Mouse (Mus musculus) thymus, postnatal 36 days (tissue): ENCODE data around the gene Mfsd7a.
"Not testable (repeated sequence)": the region's sequence is repeated elsewhere in the genome, so short reads cannot be mapped to it uniquely, and the experiment has no call there.

Source experiments
- DNase-seq, 2 experiments: peaks; one replicate each; pipeline ENCODE4 v3.0.0; 2022; ENCODE audit warnings: mixed read lengths in 2 of 2

The Mfsd7a gene

DNA sequence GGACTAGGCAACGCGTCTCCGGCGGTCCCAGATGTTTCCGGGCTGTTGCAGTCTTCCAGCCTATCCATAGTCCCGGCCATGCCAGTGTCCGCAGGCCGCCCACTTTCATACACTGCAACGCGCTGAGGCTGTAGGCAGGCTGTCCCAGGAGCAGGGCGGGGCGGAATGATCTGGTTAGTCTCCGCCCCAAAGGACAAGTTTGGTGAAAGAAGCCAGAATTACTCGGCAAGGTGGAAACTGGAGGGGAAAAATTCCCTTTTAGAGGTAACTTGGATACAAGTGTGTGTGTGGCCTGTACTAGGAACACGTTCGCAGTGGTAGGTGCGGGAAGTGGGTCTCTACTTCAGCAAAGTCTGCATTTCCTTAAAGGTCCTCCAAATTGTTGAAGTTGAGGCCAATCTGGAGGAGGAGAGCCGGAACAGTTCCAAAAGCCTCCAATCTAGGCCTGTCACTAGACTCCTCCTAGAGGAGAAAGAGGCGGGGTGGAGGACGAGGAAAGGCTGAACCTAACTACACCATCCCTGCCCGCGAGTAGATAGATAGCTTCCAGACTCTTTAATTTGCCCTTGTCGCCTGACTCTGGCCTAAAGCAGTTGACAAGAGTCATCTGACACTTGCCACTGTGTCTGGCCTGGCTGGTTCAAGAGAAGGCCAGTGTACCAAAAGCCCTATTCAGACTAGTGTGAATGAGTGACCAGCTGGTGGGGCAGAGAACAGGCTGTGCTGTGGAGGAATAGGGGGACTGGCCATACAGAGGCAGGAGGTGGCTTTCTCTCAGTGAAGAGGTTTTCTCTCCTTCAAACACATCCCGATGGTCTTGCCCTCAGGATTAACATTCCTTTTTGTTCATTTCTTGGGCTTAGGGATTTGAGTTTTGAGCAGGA, at the start of gene Mfsd7a:
Gene Mfsd7a, minus strand, starts transcription at position 107 of the 884 bp plus-strand sequence.
- no peak for DNase-seq

GRCm38 (mm10) chr5:108486148-108486547, 37.5 kb upstream of the Mfsd7a start:
- DNase-seq: not testable (repeated sequence)

GRCm38 (mm10) chr5:108485239-108485638, 36.5 kb upstream of the Mfsd7a start:
- DNase-seq: peak; percentile 22 to 28

- no peak for DNase-seq
Observed at GRCm38 (mm10) chr5:108483006-108483405, 34.3 kb upstream of the Mfsd7a start.

- DNase-seq: no peak
Observed at GRCm38 (mm10) chr5:108475977-108476376, 27.3 kb upstream of the Mfsd7a start.

GRCm38 (mm10) chr5:108473737-108474136, 25.0 kb upstream of the Mfsd7a start:
- DNase-seq: no peak

DNA sequence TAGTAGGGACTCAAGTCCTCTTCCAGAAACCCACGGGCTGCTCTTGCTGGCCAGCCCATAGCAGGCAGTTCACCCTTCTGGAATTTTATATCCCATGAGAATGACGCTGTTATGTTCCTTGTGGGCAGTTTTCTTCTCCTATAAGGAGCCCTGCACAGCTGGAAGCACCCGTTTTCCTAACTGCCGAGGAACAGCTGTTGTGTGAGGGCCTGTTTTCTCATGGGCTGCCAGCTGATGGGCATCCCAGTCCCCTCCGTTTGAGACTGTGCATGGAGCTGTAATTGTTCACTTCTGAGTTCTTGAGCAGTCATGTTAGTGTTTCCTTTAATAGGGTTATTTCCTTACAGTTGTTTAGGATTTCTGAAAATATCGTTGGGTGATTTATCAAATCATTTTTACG, 20.9 kb upstream of the Mfsd7a start:
- DNase-seq: no peak

DNA sequence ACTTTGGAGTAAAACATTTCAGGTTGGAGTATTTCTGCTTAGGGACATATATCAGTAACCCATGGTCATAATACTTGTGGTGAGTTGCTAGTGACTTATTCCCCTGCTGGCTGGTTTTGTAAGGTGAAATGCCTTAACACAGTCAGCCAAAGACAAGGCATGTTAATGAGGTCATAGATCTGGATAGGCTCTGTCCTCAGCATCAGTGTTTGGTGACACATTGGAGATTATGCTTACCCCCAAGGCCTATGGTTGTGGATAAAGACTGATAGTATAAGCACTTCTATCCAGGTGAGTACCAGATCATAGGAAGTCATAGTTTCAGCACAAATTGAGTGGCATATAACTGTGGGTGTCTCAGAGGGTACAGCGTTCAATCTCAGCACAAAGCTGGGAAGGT, 18.0 kb upstream of the Mfsd7a start:
- DNase-seq: no peak

- DNase-seq: no peak
Observed at GRCm38 (mm10) chr5:108465131-108465891, 16.6 kb upstream of the Mfsd7a start.

DNA sequence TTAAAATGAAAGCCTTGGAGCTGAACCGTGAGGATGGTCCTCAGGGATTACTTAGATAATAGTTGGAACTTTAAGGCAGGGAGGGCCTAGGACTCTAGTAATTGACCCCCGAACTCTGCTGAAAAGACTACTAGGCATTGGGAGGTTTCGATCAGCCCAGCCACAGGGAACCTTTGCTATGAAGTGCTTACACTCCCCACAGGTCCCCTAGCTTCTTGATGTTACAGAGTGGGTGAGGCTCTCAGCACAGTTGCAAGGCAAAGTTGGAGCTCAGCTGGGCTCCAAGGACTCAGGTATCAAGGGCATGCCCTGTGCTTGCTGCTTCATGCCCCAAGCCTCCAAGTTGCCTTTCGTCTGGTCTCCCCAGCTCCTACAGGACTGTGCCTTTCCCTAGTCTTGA, 13.8 kb upstream of the Mfsd7a start:
- peak in 1 of 2 experiments; percentile 15 for DNase-seq

GRCm38 (mm10) chr5:108461082-108462065, 12.7 kb upstream of the Mfsd7a start, which contains the start of gene Pcgf3:
Gene Pcgf3, plus strand, starts transcription at chr5:108461232.
- peak; percentile 100 for DNase-seq

GRCm38 (mm10) chr5:108460461-108460860, 11.8 kb upstream of the Mfsd7a start:
- peak in 1 of 2 experiments; percentile 15 for DNase-seq

DNA sequence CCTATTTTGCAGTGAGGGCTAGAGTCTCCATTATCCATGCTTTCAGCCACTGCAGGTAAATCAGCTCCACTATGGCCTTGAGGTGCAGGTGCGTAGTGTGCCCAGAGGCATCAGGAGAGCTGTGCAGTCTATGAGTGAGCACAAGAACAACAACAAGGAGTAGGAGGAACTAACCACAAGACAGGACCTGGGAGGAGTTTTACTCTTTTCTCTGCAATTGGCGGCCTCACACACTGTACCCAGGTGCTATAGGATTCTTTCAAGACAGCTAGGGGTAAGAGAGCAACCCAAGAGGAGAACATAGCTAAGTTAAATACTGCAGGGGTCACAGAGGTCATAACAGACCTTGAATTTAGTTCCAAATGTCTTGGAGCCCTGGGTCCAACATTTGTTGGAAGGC, 10.0 kb upstream of the Mfsd7a start:
- peak; percentile 34 to 54 for DNase-seq

DNA sequence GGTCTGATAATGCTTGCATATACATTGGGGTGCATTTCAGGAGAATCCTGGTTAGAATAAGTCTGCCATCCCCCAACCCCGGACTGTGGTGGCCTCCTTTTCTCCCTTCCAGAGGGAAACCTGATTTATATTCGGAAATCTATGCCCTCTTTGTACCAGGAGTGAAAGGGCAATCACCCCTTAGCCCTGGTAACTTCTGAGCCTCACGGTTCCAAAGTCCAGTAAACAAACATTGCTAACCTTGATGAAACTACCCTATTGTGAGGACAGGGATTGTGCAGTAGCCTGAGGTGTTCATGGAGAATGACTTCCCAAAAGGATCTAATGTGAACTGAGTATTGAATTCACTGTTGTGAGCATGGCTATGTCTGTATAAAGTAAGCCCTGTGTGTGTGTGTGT, 5.4 kb upstream of the Mfsd7a start:
- no peak for DNase-seq

GRCm38 (mm10) chr5:108452422-108452821, 3.7 kb upstream of the Mfsd7a start:
- no peak for DNase-seq

DNA sequence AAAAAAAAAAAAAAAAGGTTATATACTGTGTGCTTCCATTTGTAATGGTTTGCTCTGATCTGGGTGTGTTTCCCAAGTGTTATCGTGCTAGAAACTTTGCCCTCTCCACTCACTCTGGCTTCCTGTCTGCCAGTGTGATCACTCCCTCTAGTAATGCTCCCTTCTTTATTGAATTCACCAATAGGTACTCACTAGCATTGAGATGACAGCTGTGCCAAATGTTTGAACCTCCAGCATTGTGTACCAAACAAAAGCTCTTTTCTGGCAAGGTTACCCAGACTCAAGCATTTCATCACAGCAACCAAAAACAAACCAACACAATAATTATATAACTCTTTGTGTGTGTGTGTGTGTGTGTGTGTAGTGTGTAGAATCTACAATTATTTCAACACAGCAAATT, 2.9 kb upstream of the Mfsd7a start:
- no peak for DNase-seq

DNA sequence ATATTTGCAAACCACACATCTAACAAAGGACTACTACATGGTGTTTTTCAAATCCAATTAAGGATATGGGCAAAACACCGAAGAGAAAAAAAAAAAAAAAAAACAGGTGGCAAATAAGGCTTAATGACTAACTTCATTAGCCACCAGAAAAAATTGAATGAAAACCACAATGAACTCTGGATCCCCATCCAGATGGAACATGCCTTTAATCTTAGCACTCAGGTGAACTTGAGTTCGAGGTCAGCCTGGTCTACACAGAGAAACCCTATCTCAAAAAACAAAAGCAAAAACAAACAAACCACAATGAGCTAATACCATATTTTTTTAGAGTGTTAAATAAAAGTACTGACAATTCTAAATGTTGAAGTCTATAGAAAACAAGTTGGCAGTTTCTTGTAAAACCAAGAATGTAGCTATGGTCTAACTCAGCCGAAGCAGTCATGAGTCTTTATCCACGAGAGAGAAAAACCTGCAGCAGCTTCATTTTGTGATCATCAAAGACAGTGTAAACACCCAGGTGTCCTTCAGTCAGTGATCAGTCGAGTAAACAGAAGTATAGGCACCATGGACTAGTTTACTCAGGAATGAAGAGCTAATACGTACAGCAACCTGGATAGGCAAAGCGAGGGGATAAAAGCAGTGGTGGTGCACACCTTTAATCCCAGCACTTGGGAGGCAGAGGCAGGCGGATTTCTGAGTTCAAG, 2.3 kb upstream of the Mfsd7a start:
- no peak for DNase-seq

- no peak for DNase-seq
Observed at GRCm38 (mm10) chr5:108447857-108448256, 834 bp downstream of the Mfsd7a start.

DNA sequence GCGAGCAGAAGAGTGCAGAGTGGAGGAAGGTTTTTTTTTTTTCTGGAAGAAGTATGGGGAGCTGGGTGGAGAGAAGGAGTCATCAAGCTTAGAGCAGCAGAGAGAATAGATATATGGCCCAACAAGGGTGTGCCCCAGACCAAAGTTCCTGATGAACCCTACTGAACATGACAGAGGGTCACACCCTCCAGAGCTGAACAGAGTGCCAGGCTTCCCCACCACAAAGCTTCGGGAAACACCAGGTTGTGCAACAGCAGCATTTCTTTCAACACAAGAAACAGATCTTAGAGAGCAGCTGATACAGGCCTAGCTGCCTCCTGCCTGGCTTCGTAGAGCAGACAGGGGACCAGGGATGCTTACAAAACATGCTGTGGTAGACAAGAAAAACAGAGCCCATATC, 1.7 kb downstream of the Mfsd7a start:
- DNase-seq: no peak

- DNase-seq: no peak
Observed at GRCm38 (mm10) chr5:108436101-108436500, 12.6 kb downstream of the Mfsd7a start.

DNA sequence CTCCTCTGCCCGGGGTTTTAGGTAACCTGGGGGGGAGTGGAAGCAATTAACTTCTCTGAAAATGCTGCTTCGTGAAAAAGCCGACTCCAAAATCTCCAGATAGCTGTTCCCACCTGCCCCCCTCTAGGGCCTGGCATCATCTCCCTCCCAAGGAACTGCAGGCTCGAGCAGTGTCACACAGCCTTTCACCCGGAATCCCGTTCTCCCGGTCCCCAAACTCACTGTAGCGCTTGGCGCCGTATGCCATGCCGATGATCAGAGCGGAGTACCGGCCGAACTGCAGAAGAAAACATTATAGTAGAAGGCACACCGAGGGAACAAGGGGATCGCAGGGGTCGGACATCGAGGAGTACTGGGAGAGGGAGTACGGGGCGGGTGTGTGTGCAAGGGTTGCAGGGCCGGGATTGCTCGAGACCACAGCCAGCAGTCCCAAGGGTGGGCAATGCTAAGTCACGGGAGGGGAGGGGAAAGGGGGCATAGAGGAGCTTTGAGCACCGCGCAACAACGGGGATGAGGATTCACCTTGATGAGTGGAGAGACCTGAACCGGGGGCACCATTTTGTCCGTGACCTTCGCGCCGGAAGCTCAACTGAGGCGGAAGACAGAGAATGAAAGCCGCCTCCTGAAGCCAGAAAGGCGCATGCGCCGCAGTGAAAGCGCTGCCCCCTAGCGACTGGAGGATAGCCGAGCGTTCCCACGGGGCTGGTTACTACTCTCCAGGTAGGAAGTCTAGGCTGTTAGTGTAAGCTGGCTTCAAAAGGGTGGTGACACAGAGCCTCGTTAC, 14.7 kb downstream of the Mfsd7a start, which contains the start of gene Atp5k:
Gene Atp5k, minus strand, starts transcription at position 645 of the 784 bp plus-strand sequence.
- DNase-seq: peak; percentile 92 to 95
